Mouse (Mus musculus) adrenal gland, postnatal 14 days (tissue): ENCODE data around the gene Celf2. TPM values are rescaled to one million over a fixed set of nuclear protein-coding genes. Genes with fewer than 3 reads are reported as not detected.

Experiments
- DNase-seq: peaks from one replicate; pipeline ENCODE4 v3.0.0; 2021; ENCODE audit warnings: mixed read lengths
- total RNA-seq: library from RNA; stranded (reverse); gene quantifications from 2 replicates; pipeline ENCODE4 v1.2.3, GENCODE M21; 2021

The Celf2 gene
- total RNA-seq, 1 experiment from 2014 or later, result 64.1 TPM

- no peak for DNase-seq
These were observed 819.7 kb downstream of the Celf2 start for GRCm38 (mm10) chr2:6689689-6690088.

GRCm38 (mm10) chr2:6678231-6678630 is 831.1 kb downstream of the Celf2 start:
- no peak for DNase-seq

GRCm38 (mm10) chr2:6677457-6677856 is 831.9 kb downstream of the Celf2 start:
- DNase-seq, result no peak

- no peak for DNase-seq
These were observed 835.0 kb downstream of the Celf2 start for GRCm38 (mm10) chr2:6674401-6674800.

GRCm38 (mm10) chr2:6673418-6673817 is 835.9 kb downstream of the Celf2 start:
- DNase-seq, result no peak

GRCm38 (mm10) chr2:6667611-6668010 is 841.8 kb downstream of the Celf2 start:
- no peak for DNase-seq

GRCm38 (mm10) chr2:6659834-6660233 is 849.5 kb downstream of the Celf2 start:
- DNase-seq, result no peak

GRCm38 (mm10) chr2:6653719-6654118 is 855.6 kb downstream of the Celf2 start:
- no peak for DNase-seq

- no peak for DNase-seq
These were observed 857.7 kb downstream of the Celf2 start for GRCm38 (mm10) chr2:6651697-6652096.

GRCm38 (mm10) chr2:6648877-6649276 is 860.5 kb downstream of the Celf2 start:
- DNase-seq, result no peak

- DNase-seq, result no peak
These were observed 862.3 kb downstream of the Celf2 start for GRCm38 (mm10) chr2:6647028-6647427.

- DNase-seq, result no peak
These were observed 863.0 kb downstream of the Celf2 start for GRCm38 (mm10) chr2:6646325-6646724.

- DNase-seq, result no peak
These were observed 867.0 kb downstream of the Celf2 start for GRCm38 (mm10) chr2:6642222-6642850.

GRCm38 (mm10) chr2:6639370-6639769 is 870.0 kb downstream of the Celf2 start:
- DNase-seq, result no peak

- no peak for DNase-seq
These were observed 872.2 kb downstream of the Celf2 start for GRCm38 (mm10) chr2:6637147-6637546.

GRCm38 (mm10) chr2:6634899-6635298 is 874.5 kb downstream of the Celf2 start:
- no peak for DNase-seq

GRCm38 (mm10) chr2:6633115-6633514 is 876.2 kb downstream of the Celf2 start:
- no peak for DNase-seq

GRCm38 (mm10) chr2:6623802-6624201 is 885.6 kb downstream of the Celf2 start:
- no peak for DNase-seq

GRCm38 (mm10) chr2:6622082-6622481 is 887.3 kb downstream of the Celf2 start:
- DNase-seq, result no peak

- DNase-seq, result no peak
These were observed 890.5 kb downstream of the Celf2 start for GRCm38 (mm10) chr2:6618856-6619255.

- no peak for DNase-seq
These were observed 890.9 kb downstream of the Celf2 start for GRCm38 (mm10) chr2:6618450-6618849.

GRCm38 (mm10) chr2:6604347-6604746 is 905.0 kb downstream of the Celf2 start:
- no peak for DNase-seq

GRCm38 (mm10) chr2:6603880-6604279 is 905.5 kb downstream of the Celf2 start:
- no peak for DNase-seq

- no peak for DNase-seq
These were observed 907.2 kb downstream of the Celf2 start for GRCm38 (mm10) chr2:6602163-6602562.

- DNase-seq, result no peak
These were observed 910.5 kb downstream of the Celf2 start for GRCm38 (mm10) chr2:6598879-6599167.
